Mouse (Mus musculus) MEL (cell line): ENCODE measurements around the gene Agr2. TPM values are rescaled to one million over a fixed set of nuclear protein-coding genes. Genes with fewer than 3 reads are reported as not detected.

Experiments
- DNase-seq: peaks from one replicate; pipeline ENCODE4 v3.0.0; 2011; ENCODE audit warnings: low read depth, low spot score
- H3K27ac ChIP-seq: 2 replicates; pipeline ENCODE4 v1.5.1; 2012; ENCODE audit warnings: low read depth, mild to moderate bottlenecking, control low read depth, low read length, moderate library complexity; ENCODE audit not compliant: control insufficient read depth
- H3K27me3 ChIP-seq, 2 experiments: fragments of 150-350 bp in 1 of 2; sonication (generic) in 1 of 2; 2 replicates each; pipeline ENCODE4 v1.6.1; 2012; ENCODE audit warnings: low read length in 2 of 2, mild to moderate bottlenecking in 2 of 2, improper control_type of control experiment in 1 of 2, moderate library complexity in 1 of 2; ENCODE audit not compliant: insufficient read depth in 2 of 2, control insufficient read depth in 1 of 2
- H3K36me3 ChIP-seq, 2 experiments: 2 replicates each; pipeline ENCODE4 v1.6.1; 2012 to 2014; ENCODE audit warnings: low read length in 2 of 2, improper control_type of control experiment in 1 of 2, inconsistent platforms in 1 of 2, mild to moderate bottlenecking in 1 of 2; ENCODE audit not compliant: insufficient read depth in 2 of 2, control insufficient read depth in 1 of 2
- H3K4me1 ChIP-seq, 2 experiments: fragments of 150-350 bp in 1 of 2; sonication (generic) in 1 of 2; 2 replicates each; pipeline ENCODE4 v1.6.1; 2012; ENCODE audit warnings: low read length in 2 of 2, improper control_type of control experiment in 1 of 2, mild to moderate bottlenecking in 1 of 2; ENCODE audit not compliant: insufficient read depth in 2 of 2, control insufficient read depth in 1 of 2
- H3K4me3 ChIP-seq, 2 experiments: fragments of 150-350 bp in 1 of 2; sonication (generic) in 1 of 2; 2 replicates each; pipeline ENCODE4 v1.5.1; 2012; ENCODE audit warnings: low read depth in 2 of 2, low read length in 2 of 2, mild to moderate bottlenecking in 2 of 2, moderate library complexity in 2 of 2, control low read depth in 1 of 2, improper control_type of control experiment in 1 of 2; ENCODE audit not compliant: control insufficient read depth in 1 of 2, insufficient read depth in 1 of 2
- H3K79me2 ChIP-seq: 2 replicates; pipeline ENCODE4 v1.6.1; 2012; ENCODE audit warnings: mild to moderate bottlenecking, low read length, moderate library complexity; ENCODE audit not compliant: control insufficient read depth, poor library complexity, insufficient read depth
- H3K9ac ChIP-seq: 2 replicates; pipeline ENCODE4 v1.6.1; 2012; ENCODE audit warnings: low read depth, mild to moderate bottlenecking, control low read depth, low read length, moderate library complexity; ENCODE audit not compliant: control insufficient read depth, poor library complexity, severe bottlenecking
- H3K9me3 ChIP-seq: fragments of 150-350 bp; sonication (generic); replicated peaks from 2 replicates; pipeline ENCODE4 v1.6.1; 2012; ENCODE audit warnings: mild to moderate bottlenecking, low read length, improper control_type of control experiment, moderate library complexity; ENCODE audit not compliant: insufficient read depth
- BHLHE40 ChIP-seq: IDR thresholded peaks from 2 replicates; pipeline ENCODE4 v1.6.1; 2012; ENCODE audit warnings: low read depth, mild to moderate bottlenecking, inconsistent platforms, low read length, improper control_type of control experiment, borderline replicate concordance
- CHD1 ChIP-seq: IDR thresholded peaks from 2 replicates; pipeline ENCODE4 v1.6.1; 2012; ENCODE audit warnings: low read depth, mild to moderate bottlenecking, inconsistent platforms, low read length, improper control_type of control experiment
- CTCF ChIP-seq, 3 experiments: IDR thresholded peaks in 2 of 3; conservative IDR thresholded peaks in 1 of 3; 2 replicates each; pipeline ENCODE4 v1.5.1; 2011 to 2012; ENCODE audit warnings: low read length in 3 of 3, low read depth in 2 of 3, mild to moderate bottlenecking in 2 of 3, improper control_type of control experiment in 1 of 3, inconsistent platforms in 1 of 3, mixed read lengths in 1 of 3, moderate library complexity in 1 of 3; ENCODE audit not compliant: control insufficient read depth in 1 of 3, insufficient read depth in 1 of 3, poor library complexity in 1 of 3, severe bottlenecking in 1 of 3
- E2F4 ChIP-seq: IDR thresholded peaks from 2 replicates; pipeline ENCODE4 v1.6.1; 2011; ENCODE audit warnings: low read depth, low read length, improper control_type of control experiment, borderline replicate concordance
- ELF1 ChIP-seq: IDR thresholded peaks from 2 replicates; pipeline ENCODE4 v1.6.1; 2014; ENCODE audit warnings: low read depth, mild to moderate bottlenecking, inconsistent platforms, low read length, improper control_type of control experiment, moderate library complexity
- GABPA ChIP-seq: IDR thresholded peaks from 2 replicates; pipeline ENCODE4 v1.6.1; 2012; ENCODE audit warnings: low read depth, mild to moderate bottlenecking, inconsistent platforms, low read length, improper control_type of control experiment, moderate library complexity
- GATA1 ChIP-seq: IDR thresholded peaks from 2 replicates; pipeline ENCODE4 v1.6.1; 2011; ENCODE audit warnings: low read depth, low read length, improper control_type of control experiment
- KAT2A ChIP-seq: conservative IDR thresholded peaks from 2 replicates; pipeline ENCODE4 v1.6.1; 2012; ENCODE audit warnings: low read depth, low read length, improper control_type of control experiment, inconsistent platforms
- MXI1 ChIP-seq: IDR thresholded peaks from 2 replicates; pipeline ENCODE4 v1.6.1; 2011; ENCODE audit warnings: mild to moderate bottlenecking, low read depth, low read length, improper control_type of control experiment
- MYB ChIP-seq: IDR thresholded peaks from 2 replicates; pipeline ENCODE4 v1.6.1; 2011; ENCODE audit warnings: mild to moderate bottlenecking, low read depth, low read length, improper control_type of control experiment
- NELFE ChIP-seq: IDR thresholded peaks from 2 replicates; pipeline ENCODE4 v1.6.1; 2011; ENCODE audit warnings: low read depth, low read length, improper control_type of control experiment
- RAD21 ChIP-seq: IDR thresholded peaks from 2 replicates; pipeline ENCODE4 v1.6.1; 2011; ENCODE audit warnings: mild to moderate bottlenecking, low read depth, low read length, improper control_type of control experiment
- SMC3 ChIP-seq: IDR thresholded peaks from 2 replicates; pipeline ENCODE4 v1.6.1; 2011; ENCODE audit warnings: low read depth, low read length, improper control_type of control experiment
- TBP ChIP-seq: IDR thresholded peaks from 2 replicates; pipeline ENCODE4 v1.8.0; 2011; ENCODE audit warnings: low read depth, low read length, improper control_type of control experiment
- UBTF ChIP-seq: IDR thresholded peaks from 2 replicates; pipeline ENCODE4 v1.6.1; 2012; ENCODE audit warnings: low read depth, mild to moderate bottlenecking, inconsistent platforms, low read length, improper control_type of control experiment, moderate library complexity, borderline replicate concordance; ENCODE audit not compliant: insufficient read depth
- USF2 ChIP-seq, 2 experiments: IDR thresholded peaks; 2 replicates each; pipeline ENCODE4 v1.6.1; 2011 to 2012; ENCODE audit warnings: improper control_type of control experiment in 2 of 2, low read length in 2 of 2, borderline replicate concordance in 1 of 2, inconsistent platforms in 1 of 2, low read depth in 1 of 2, mild to moderate bottlenecking in 1 of 2; ENCODE audit not compliant: insufficient read depth in 1 of 2
- ZNF384 ChIP-seq: IDR thresholded peaks from 2 replicates; pipeline ENCODE4 v1.6.1; 2012; ENCODE audit warnings: low read depth, mild to moderate bottlenecking, inconsistent platforms, low read length, improper control_type of control experiment
- polyA plus RNA-seq, 2 experiments: library from polyadenylated mRNA; stranded (reverse) in 1 of 2; unstranded in 1 of 2; fragments of >175 nt in 1 of 2; fragments of >200 nt in 1 of 2; gene quantifications; 2 replicates each; pipeline versions ENCODE4 v1.2.1 to v1.2.4; 2012; ENCODE audit warnings: low replicate concordance in 2 of 2, low read depth in 1 of 2; ENCODE audit not compliant: insufficient read length in 2 of 2, insufficient read depth in 1 of 2, missing spikeins in 1 of 2
- total RNA-seq: library from RNA; depleted of rRNA; stranded (reverse); fragments of 300-350 nt; gene quantifications from 2 replicates; pipeline ENCODE4 v1.2.3, GENCODE M21; 2012

Gene Agr2
- total and polyA plus RNA-seq, 3 experiments = not detected

DNA sequence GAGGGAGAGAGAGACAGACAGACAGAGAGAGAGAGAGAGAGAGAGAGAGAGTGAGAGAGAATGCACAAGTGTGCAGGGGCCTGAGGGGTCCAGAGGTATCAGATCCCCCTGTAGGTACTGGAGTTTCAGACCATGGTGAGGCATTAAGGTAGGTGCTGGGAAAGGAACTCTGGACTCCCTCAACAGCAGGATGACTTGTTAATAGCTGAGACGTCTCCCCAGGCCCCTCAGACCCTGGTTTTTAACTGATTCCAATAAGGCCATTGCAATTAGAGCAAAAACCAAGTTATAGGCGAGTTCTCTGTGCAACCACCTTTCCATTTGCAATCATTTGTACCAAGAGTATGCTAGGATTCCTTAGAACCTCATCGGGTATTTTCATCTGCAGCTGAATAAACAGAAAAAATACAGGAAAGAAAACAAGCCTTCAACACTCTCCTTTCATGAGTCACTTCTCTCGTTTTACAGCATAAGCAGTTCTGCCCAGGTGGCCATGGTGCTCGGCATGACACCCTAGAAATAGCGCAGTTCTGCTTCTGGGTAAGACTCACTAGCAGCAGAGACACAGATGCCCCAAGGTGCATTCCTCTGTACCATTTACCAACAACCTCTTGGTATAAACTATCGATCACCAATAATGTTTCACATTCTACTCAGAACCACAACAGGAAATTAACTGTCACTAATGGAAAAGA lies 20.7 kb downstream of the Agr2 start:
- Histone ChIP-seq H3K9ac (no peak overlapping the region), H3K27me3 (no peaks in the 10 kb centered on the region), H3K36me3 (no peaks in the 10 kb centered on the region; a peak in 2 of 4 replicates), H3K27ac (no peak overlapping the region), H3K4me1 (no peaks in the 10 kb centered on the region), H3K4me3 (no peak overlapping the region), H3K9me3 (no peaks in the 10 kb centered on the region), H3K79me2 (no peaks in the 10 kb centered on the region)
- DNase-seq = no peak
- TF ChIP-seq ELF1 = no peak
- TF ChIP-seq CHD1 = no peak
- no peak for TF ChIP-seq NELFE
- TF ChIP-seq ZNF384 = no peak
- TF ChIP-seq KAT2A = no peak
- no peak for TF ChIP-seq UBTF
- no peak for TF ChIP-seq RAD21
- no peak for TF ChIP-seq TBP
- no peak for TF ChIP-seq BHLHE40
- TF ChIP-seq GATA1 = no peak
- TF ChIP-seq MXI1 = no peak
- no peak for TF ChIP-seq MYB
- no peak for TF ChIP-seq USF2 (IDR thresholded peaks at IDR 0.05; ENCODE audit: borderline replicate concordance in 1 of 2, insufficient read depth in 1 of 2, low read depth in 1 of 2, low read length in 2 of 2)
- TF ChIP-seq GABPA = no peak
- TF ChIP-seq SMC3 = no peak

DNA sequence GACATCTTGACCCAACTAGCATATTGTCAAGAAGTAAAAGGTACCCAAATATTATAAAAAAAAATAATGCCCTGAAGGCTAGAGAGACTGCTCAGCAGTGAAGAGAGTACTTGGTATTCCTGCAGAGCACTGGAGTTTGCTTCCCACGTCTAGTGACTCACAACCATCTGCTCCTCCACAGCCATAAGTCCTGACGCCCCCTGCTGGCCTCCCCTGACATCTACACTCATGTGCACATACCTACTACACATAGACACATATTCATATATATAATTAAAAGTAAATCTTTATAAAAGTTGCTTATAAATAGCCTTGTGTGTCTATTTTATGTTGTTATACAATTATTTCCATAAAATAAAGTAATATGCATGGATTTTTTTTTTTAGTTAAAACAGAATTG lies 25.1 kb downstream of the Agr2 start:
- no peak overlapping the region for H3K27ac ChIP-seq
- H3K36me3 ChIP-seq = peaks cover 0 to 3% of the 10 kb centered on the region in 2 experiments; a peak in 3 of 4 replicates
- no peaks in the 10 kb centered on the region for H3K79me2 ChIP-seq
- no peaks in the 10 kb centered on the region for H3K9me3 ChIP-seq
- no peak overlapping the region for H3K9ac ChIP-seq
- TF ChIP-seq E2F4 = no peak
- TF ChIP-seq CTCF (IDR thresholded peaks at IDR 0.05 in 2 of 3, conservative IDR thresholded peaks at IDR 0.05 in 1 of 3; ENCODE audit: control insufficient read depth in 1 of 3, insufficient read depth in 1 of 3, low read depth in 2 of 3, low read length in 3 of 3, poor library complexity in 1 of 3, severe bottlenecking in 1 of 3) = peak; percentile 16 to 46 (median 31); a peak in 5 of 6 replicates
- TF ChIP-seq, all 39 proteins: peak for 1
- DNase-seq = peak; percentile 25
- H3K27me3 ChIP-seq = no peaks in the 10 kb centered on the region
- H3K4me1 ChIP-seq = no peaks in the 10 kb centered on the region
- no peak overlapping the region for H3K4me3 ChIP-seq
